ENCODE assay signal across 13 mouse cellular contexts in the genomic region with DNA sequence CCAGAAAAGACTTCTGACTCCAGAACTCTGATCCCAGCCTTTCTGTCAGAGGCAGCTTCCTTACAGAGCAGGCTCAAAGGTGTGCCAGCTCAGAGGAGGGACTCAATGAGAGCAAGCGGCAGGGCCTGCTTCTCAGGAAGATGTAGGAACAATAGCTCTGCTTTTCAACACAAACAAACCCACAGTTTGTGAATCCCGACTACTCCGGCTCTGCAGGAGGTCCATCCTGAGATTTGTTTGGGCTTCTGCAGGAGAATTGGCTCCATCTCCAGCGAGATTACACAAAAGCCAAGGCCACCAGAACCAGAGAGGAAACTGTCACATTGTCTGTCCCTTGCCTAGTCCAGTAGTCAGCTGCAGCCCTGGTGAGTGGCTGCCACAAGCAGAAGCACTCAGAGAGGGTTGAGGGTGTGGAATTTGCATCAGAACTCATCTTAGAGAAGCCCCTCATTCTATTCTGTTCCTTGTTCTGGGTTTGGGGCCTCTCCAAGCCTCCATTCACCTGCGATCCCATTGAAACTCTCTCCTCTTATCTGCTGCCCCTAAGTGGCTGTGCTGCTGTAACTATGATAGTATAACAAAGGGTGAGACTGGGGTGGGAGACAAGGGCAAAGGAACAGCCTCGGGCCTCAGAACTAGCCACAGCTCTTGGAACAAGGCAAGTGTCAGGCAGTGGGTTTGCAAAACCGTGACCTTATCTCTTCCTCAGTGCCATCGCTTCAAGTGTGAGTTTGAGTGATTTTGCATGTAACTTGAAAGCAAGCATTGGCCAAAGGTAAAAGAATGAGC.
DNase-seq lines count a peak whose midpoint lies in the region; ATAC-seq and TF ChIP-seq lines count a peak whose summit lies in the region.
"Had no signal": no experiment of that assay in that cellular context is flagged by ENCODE, and none has a peak within 500 bp of the region (broad histone marks: within the 10 kb centered on the region; RNA-seq: fewer than 3 reads in every experiment).

No protein-coding gene starts in this region.

- no peak for TF ChIP-seq CTCF in thymus, adult 2 months (IDR thresholded peaks at IDR 0.05; ENCODE audit: borderline replicate concordance, control insufficient read depth, extremely low read depth, insufficient read depth, low read length, poor library complexity)

- no peaks in the 10 kb centered on the region for H3K36me3 ChIP-seq in heart, embryonic 10.5 days
- no peaks in the 10 kb centered on the region for H3K36me3 ChIP-seq in thymus, adult 2 months (ENCODE audit: control insufficient read depth, insufficient read depth, low read length)
- H3K36me3 ChIP-seq in lung, embryonic 15.5 days, result no peaks in the 10 kb centered on the region
- H3K36me3 ChIP-seq: embryonic facial prominence, embryonic 15.5 days; midbrain, embryonic 12.5 days had no signal

- no peak for DNase-seq in heart, embryonic 10.5 days (ENCODE audit: low spot score)
- DNase-seq in heart, postnatal 36 days, result no peak
- no peak for DNase-seq in thymus, adult 2 months
- no peak for DNase-seq in thymus, postnatal 10 days (ENCODE audit: low spot score in 2 of 2)
- DNase-seq in kidney, postnatal 25 days, result no peak
- no peak for DNase-seq in spleen, adult 12 weeks (ENCODE audit: low spot score)
- DNase-seq: cerebellum, adult 11-12 months; gastrocnemius, adult 2 months; kidney, postnatal 4 days had no signal

- H3K4me3 ChIP-seq in heart, embryonic 10.5 days, result no peak overlapping the region
- no peak overlapping the region for H3K4me3 ChIP-seq in thymus, adult 2 months (ENCODE audit: control insufficient read depth, insufficient read depth, low read length)
- H3K4me3 ChIP-seq in lung, embryonic 15.5 days, result no peak overlapping the region
- H3K4me3 ChIP-seq: embryonic facial prominence, embryonic 15.5 days; gastrocnemius, adult 2 months; midbrain, embryonic 12.5 days had no signal

- H3K4me1 ChIP-seq in heart, embryonic 10.5 days, result peaks cover 22% of the 10 kb centered on the region
- H3K4me1 ChIP-seq in thymus, adult 2 months (replicated peaks; ENCODE audit: control insufficient read depth, insufficient read depth, low read length), result peaks cover 25% of the 10 kb centered on the region
- peaks cover 16% of the 10 kb centered on the region for H3K4me1 ChIP-seq in lung, embryonic 15.5 days
- H3K4me1 ChIP-seq: embryonic facial prominence, embryonic 15.5 days had no signal

- ATAC-seq in lung, embryonic 15.5 days (ENCODE audit: borderline replicate concordance, extremely low read depth, low FRiP score, low TSS enrichment), result no peak
- ATAC-seq: activated CD4-positive, CD25-positive, alpha-beta regulatory T cell, adult 4 months had no signal

- no peak for TF ChIP-seq POLR2A in thymus, adult 2 months (IDR thresholded peaks at IDR 0.05; ENCODE audit: control insufficient read depth, extremely low read depth, insufficient read depth, low read length, poor library complexity)

- intact Hi-C loops in heart, postnatal 36 days (cut with DNase I), result no loop called here

- H3K4me2 ChIP-seq in lung, embryonic 15.5 days, result no peak overlapping the region
- H3K4me2 ChIP-seq: embryonic facial prominence, embryonic 15.5 days; midbrain, embryonic 12.5 days had no signal

- no peak overlapping the region for H3K9ac ChIP-seq in lung, embryonic 15.5 days
- H3K9ac ChIP-seq: embryonic facial prominence, embryonic 15.5 days; midbrain, embryonic 12.5 days had no signal

- WGBS in heart, embryonic 10.5 days, result 16% methylated on average over 8 of the region's 8 CpGs
- 78% methylated on average over 8 of the region's 8 CpGs for WGBS in thymus, adult 2 months
- WGBS in lung, embryonic 15.5 days, result 34% methylated on average over 8 of the region's 8 CpGs

- no peaks in the 10 kb centered on the region for H3K9me3 ChIP-seq in heart, embryonic 10.5 days
- no peaks in the 10 kb centered on the region for H3K9me3 ChIP-seq in lung, embryonic 15.5 days
- H3K9me3 ChIP-seq: embryonic facial prominence, embryonic 15.5 days; midbrain, embryonic 12.5 days had no signal

- no peaks in the 10 kb centered on the region for H3K27me3 ChIP-seq in heart, embryonic 10.5 days (ENCODE audit: insufficient read depth, poor library complexity, severe bottlenecking)
- H3K27me3 ChIP-seq in thymus, adult 2 months (ENCODE audit: control insufficient read depth, insufficient read depth, low read length), result no peaks in the 10 kb centered on the region
- no peaks in the 10 kb centered on the region for H3K27me3 ChIP-seq in lung, embryonic 15.5 days
- H3K27me3 ChIP-seq: embryonic facial prominence, embryonic 15.5 days; midbrain, embryonic 12.5 days had no signal

- H3K27ac ChIP-seq in heart, embryonic 10.5 days, result peak overlapping the region; percentile 76
- peak overlapping the region; percentile 8; the same call in 1 of the 2 replicates for H3K27ac ChIP-seq in thymus, adult 2 months (ENCODE audit: control insufficient read depth, insufficient read depth, low read length)
- peak overlapping the region; percentile 74 for H3K27ac ChIP-seq in lung, embryonic 15.5 days
- H3K27ac ChIP-seq: embryonic facial prominence, embryonic 15.5 days; gastrocnemius, adult 2 months; midbrain, embryonic 12.5 days had no signal

Comparison
In these comparisons a context has a peak if more than half of its experiments do, and no peak if none do; other contexts are left out.
1. H3K27ac ChIP-seq: peak in every context shown above with its lines; median percentile 76 in heart, embryonic 10.5 days; 74 in lung, embryonic 15.5 days; 8 in thymus, adult 2 months.